Mouse (Mus musculus): ENCODE data around the gene Lsmem1.

- TF ChIP-seq CTCF (IDR thresholded peaks at IDR 0.05; ENCODE audit: borderline replicate concordance, insufficient read depth, low read depth, low read length) (no peak), POLR2A (IDR thresholded peaks at IDR 0.05; ENCODE audit: borderline replicate concordance, insufficient read depth, low read length) (no peak)
These were observed at the start of gene Lsmem1 for GRCm38 (mm10) chr12:40199302-40199701.

All from cerebellum, adult 2 months (tissue).